Mouse (Mus musculus): ENCODE measurements around the gene Mif4gd.

Gene Mif4gd

DNA sequence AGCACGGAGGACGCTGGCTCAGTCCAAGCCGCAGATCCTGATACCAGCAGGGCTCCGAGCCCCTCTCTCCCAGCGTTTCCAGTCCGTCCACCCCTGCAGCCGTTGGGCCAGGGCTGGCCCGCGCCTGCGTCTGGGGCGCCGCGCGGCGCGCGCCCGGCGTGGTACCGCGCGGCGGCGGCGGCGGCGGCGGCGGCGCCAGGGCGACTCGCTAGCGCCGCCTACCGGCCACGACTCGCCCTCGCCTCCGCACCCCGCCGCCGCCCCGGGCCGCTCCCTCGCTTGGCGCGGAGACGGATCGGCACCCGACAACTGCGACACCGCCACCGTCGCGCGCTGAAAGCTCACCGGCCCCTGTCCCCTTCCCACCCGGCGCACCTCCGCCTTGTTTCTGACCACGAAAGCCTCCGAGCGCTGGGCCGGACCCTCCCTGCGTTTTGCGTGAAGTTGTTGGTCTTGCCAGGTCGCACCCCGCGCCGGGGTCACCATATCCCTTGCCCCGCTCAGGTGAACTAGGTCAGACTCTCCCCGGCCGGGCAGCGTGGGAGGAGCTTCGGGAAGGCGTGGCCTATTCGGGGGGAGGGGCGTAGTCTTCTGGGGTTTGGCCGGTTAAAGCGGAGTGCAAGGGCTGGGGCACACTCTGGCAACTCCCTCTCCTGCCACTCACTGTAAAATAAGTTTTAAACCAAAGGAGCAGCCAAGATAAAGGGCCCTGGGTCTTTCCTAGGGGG is at the start of gene Mif4gd:
TSS of gene Mif4gd (minus strand) at position 560 of the 728 bp plus-strand sequence.
- peak; percentile 95 for DNase-seq

- DNase-seq, result no peak
Measured at GRCm38 (mm10) chr11:115660376-115660775, 47.6 kb upstream of the Mif4gd start.

DNA sequence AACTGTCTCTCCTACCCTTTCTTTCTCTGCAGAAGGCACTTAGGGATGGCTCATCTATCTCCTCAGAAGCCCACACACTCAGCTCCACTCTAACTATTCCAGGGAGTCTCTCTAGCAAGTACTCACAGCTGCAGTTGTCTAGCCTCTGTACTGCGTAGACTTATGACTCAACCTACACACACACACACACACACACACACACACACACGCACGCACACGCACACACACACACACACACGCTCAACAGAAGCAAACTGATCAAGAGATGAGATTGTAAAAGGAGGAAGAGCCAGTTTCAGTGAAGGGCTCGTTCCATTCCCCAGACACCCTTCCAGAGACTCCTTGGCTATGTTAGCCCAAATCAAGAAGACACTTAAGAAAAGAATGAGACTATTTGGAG is 45.8 kb upstream of the Mif4gd start:
- no peak for DNase-seq

- DNase-seq, result no peak
Measured at GRCm38 (mm10) chr11:115654128-115654527, 41.4 kb upstream of the Mif4gd start.

GRCm38 (mm10) chr11:115653194-115653593 is 40.4 kb upstream of the Mif4gd start:
- no peak for DNase-seq

- DNase-seq, result no peak
Measured at GRCm38 (mm10) chr11:115651680-115652079, 38.9 kb upstream of the Mif4gd start.

GRCm38 (mm10) chr11:115649706-115650105 is 36.9 kb upstream of the Mif4gd start:
- no peak for DNase-seq

- peak; percentile 77 for DNase-seq
Measured at GRCm38 (mm10) chr11:115647459-115647858, 34.7 kb upstream of the Mif4gd start.

GRCm38 (mm10) chr11:115646439-115646838 is 33.7 kb upstream of the Mif4gd start:
- DNase-seq, result no peak

DNA sequence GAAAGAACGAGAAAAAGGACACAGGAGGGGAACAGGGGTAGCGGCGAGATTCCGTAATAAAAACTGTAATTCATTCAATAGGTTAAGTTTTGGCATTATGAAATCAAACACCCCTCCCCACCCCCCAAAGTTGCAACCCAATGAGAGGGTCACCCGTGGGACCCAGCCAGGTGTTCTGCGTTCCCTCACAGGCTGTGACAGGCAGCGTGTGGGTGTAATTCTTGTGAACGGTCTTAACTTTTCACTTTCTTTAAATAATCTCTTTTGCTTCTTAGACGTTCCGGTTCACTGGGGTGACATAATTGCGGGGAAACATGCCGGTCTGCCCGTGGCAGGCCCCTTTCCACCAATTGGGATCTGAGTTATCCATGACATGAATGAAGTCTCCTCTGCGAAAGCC is 32.7 kb upstream of the Mif4gd start:
- DNase-seq, result peak; percentile 17

DNA sequence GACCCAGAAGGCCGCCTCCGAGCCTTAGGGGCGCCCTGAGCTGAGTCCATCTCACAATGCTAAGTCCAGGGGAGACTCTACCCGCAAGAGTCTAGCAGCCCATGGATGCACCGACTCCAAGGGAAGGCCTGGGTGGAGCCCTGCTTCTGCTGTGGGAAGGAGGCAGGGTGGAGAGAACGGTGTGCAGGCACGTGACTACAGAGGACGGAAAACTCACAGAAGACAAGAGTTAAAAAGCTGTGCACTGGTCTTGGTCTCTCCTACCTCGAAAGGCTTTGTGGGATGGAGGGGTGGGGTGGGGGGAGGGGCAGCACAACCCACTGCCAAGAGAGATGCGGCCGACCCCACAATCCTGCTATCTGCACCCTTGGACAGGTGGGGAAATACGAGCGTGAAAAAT is 31.5 kb upstream of the Mif4gd start:
- no peak for DNase-seq

DNA sequence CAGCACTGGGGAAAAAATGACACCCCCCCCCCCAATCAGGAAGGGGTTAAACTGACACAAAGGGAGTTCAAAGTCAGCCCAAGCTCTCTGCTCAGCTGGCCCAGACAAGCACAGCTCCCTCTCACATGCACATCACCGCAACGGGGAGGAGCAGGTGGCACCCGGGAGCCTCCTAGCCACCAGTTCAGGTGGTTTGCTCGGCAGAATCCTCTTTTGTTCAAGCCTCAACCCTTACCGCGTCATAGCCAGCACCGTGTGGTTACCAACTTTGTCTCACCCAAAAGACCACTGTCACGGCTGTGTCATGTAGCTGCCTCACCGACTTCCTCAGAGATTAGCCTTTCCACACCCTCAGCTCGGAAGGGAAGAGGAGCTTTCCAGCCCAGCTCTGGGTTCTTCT is 30.5 kb upstream of the Mif4gd start:
- DNase-seq, result no peak

DNA sequence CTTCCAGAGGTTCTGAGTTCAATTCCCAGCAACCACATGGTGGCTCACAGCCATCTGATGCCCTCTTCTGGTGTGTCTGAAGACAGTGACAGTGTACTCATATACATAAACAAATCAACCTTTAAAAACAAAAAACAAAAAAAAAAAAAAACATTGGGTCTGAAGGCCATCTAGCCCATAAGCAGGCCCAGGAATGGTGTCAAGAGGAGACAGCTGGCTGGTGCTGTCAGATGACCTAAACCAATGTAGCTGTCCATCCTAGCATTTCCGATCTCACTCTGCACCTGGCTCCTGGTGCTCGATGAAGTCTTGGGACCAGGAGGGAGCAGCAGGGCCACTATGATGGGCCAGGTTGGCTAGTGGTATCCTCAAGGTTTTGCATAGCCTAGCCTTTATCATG is 29.9 kb upstream of the Mif4gd start:
- no peak for DNase-seq

DNA sequence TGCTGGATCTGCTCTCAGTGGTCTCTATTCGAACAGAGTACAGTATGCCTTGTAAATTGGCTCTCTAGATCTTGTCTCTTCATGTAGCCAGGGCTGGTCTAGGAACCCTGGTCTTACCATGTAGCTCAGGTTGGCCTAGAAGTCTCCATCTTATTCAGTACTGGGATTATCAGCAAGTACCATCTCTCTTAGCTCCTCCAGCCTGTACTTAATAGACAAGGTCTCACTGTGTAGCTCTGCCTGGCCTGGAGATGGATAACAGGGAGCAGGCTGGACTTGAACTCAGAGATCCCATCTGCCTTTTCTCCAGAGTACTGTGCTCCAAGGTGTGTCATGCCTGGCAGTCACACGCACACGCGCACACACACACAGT is 28.9 kb upstream of the Mif4gd start:
- DNase-seq, result no peak

- DNase-seq, result no peak
Measured at GRCm38 (mm10) chr11:115640978-115641663, 28.4 kb upstream of the Mif4gd start.

DNA sequence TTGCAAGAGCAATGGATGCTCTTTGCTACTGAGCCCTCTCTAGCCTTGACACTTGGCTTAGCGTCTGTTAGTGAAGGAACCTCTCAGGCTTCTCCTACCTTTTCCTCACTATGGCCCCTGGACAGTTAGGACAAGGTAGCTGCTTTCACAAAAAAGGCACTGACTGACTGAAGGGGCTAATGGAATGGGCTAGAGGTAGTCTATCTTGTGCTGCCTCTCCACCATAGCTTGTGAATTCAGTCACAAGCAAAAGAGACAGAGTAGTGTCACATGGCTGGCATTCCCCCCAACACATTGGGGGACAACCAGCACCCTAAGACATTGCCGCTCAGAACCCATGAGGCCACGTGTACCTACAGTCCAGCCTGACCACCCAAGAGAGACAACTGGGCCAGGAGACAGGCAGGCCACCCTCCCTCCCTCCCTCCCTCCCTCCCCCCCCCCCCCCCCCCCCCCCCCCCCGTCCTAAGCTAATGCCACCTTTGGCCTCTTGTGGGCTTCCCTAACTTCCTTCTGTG is 27.6 kb upstream of the Mif4gd start:
- DNase-seq, result no peak

DNA sequence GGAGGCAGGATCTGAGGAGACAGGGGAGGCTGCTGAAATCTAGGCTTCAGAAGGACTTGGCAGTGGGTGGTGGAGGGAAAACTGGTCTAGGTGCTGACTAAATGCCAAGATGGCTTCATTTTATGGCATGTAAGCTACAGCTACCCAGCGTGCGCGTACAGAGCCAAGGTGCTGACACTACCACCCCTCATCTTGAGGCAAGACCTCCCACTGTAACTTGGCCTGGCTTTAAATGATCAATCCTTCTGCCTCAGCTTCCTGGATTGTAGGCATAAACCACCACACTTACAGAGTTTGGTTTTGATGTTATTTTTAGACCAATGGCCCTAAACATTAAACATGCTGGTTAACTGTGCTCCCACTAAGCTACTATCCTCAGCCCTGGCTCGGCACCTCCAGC is 26.8 kb upstream of the Mif4gd start:
- DNase-seq, result no peak

- DNase-seq, result peak; percentile 36
Measured at GRCm38 (mm10) chr11:115638498-115639409, 26.0 kb upstream of the Mif4gd start.

DNA sequence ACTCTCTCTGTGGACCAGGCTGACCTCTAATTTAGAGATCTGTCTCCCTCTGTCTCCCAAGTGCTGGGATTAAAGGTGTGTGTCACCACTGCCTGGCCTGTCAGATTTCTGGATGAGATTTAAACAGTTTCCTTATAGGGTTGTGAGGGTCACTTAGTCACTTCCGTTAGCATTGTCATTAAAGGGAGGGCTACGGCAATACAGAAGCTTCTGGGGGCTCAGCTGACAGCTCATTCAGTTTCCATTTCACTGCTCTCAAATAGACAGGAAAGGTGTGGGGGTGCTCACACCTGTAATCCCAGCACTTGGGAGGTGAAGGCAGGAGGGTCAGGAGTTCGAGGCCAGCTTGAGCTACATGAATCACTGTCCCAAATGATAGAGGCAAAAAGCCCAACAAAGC is 24.2 kb upstream of the Mif4gd start:
- no peak for DNase-seq

DNA sequence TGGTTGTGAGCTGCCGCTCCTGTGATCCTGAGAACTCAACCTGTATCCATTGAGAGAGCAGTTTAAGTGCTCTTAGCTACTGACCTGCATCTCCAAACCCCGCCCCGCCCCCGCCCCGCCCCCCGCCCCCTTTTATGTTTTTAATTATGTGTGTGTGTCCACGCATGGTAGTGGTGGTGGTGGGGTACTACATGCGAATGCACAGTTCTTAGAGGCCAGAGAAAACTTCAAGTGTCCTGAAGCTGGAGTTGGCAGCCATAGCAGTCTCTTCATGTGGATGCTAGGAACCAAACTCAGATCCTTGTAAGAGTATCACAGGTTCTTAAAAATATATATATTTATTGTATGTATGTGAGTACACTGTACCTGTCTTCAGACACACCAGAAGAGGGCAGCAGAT is 22.7 kb upstream of the Mif4gd start:
- no peak for DNase-seq

GRCm38 (mm10) chr11:115635041-115635440 is 22.3 kb upstream of the Mif4gd start:
- DNase-seq, result no peak

GRCm38 (mm10) chr11:115634109-115634508 is 21.3 kb upstream of the Mif4gd start:
- no peak for DNase-seq

DNA sequence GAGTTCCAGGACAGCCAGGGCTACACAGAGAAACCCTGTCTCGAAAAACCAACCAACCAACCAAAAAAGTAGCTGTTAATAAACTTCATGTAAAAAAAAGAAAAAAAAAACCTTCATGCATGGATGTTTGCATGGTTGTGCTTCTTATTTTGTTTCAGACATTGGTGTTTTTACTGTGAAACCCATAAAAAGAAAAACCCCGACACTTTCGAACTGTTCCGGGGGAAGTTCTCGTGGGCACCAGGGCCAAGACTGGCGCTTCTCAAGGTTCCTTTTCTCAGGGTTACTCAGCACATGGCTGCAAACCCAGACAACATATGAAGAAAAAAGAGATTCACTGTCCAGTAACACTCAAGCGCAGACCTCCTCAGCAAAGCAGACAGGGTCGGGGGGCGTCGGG is 20.1 kb upstream of the Mif4gd start:
- no peak for DNase-seq

All from lung, postnatal 14 days (tissue).